Mouse (Mus musculus): ENCODE data around the gene Sh3bgr. TPM values are rescaled to one million over a fixed set of nuclear protein-coding genes. Genes with fewer than 3 reads are reported as not detected.

Sh3bgr gene
- 1.0 and 2.1 TPM in 2 replicates for polyA plus RNA-seq (2015; fragmentation: Nextera tagmentation; extraction: Ambion mirVana)

- H3K27me3 ChIP-seq (replicated peaks; ENCODE audit: control insufficient read depth, insufficient read depth, low read length) = no peaks in the 10 kb centered on the region
- peak; percentile 61 for ATAC-seq
- no peaks in the 10 kb centered on the region for H3K9me3 ChIP-seq (ENCODE audit: control insufficient read depth, low read length)
- 0 out of 2 replicates have a peak within 1 kb of the TSS, but pooled peaks have one; percentile 3 for H3K4me3 ChIP-seq (replicated peaks; ENCODE audit: low read length)
- WGBS = 10% methylated on average over 20 of the region's 20 CpGs
- peak within 1 kb of the TSS; percentile 44 for H3K4me2 ChIP-seq (ENCODE audit: low read length)
- peaks cover 5% of the 10 kb centered on the region for H3K4me1 ChIP-seq (replicated peaks; ENCODE audit: control insufficient read depth, insufficient read depth, low read length)
- H3K9ac ChIP-seq (replicated peaks; ENCODE audit: low read depth, low read length) = 0 out of 2 replicates have a peak within 1 kb of the TSS, but pooled peaks have one; percentile 3
- no peak within 1 kb of the TSS for H3K27ac ChIP-seq (ENCODE audit: low read length)
- no peaks in the 10 kb centered on the region for H3K36me3 ChIP-seq (ENCODE audit: control insufficient read depth, insufficient read depth)
These were observed at the start of gene Sh3bgr for GRCm38 (mm10) chr16:96199913-96200701. TSS of gene Sh3bgr (plus strand) at chr16:96200450.

GRCm38 (mm10) chr16:96150995-96151394, 49.3 kb upstream of the Sh3bgr start:
- Histone ChIP-seq H3K4me3 (replicated peaks; ENCODE audit: low read length) (no peak overlapping the region), H3K36me3 (ENCODE audit: control insufficient read depth, insufficient read depth) (peaks cover 4% of the 10 kb centered on the region; the same call in 1 of the 2 replicates), H3K9ac (replicated peaks; ENCODE audit: low read depth, low read length) (no peak overlapping the region), H3K27ac (ENCODE audit: low read length) (no peak overlapping the region), H3K9me3 (ENCODE audit: control insufficient read depth, low read length) (no peaks in the 10 kb centered on the region), H3K4me2 (ENCODE audit: low read length) (no peak overlapping the region), H3K27me3 (replicated peaks; ENCODE audit: control insufficient read depth, insufficient read depth, low read length) (no peaks in the 10 kb centered on the region), H3K4me1 (replicated peaks; ENCODE audit: control insufficient read depth, insufficient read depth, low read length) (peaks cover 8% of the 10 kb centered on the region)
- no peak for ATAC-seq
- WGBS = 72% methylated on average over 4 of the region's 4 CpGs

- WGBS = 24% methylated on average over 9 of the region's 9 CpGs
- no peaks in the 10 kb centered on the region for H3K27me3 ChIP-seq (replicated peaks; ENCODE audit: control insufficient read depth, insufficient read depth, low read length)
- H3K4me1 ChIP-seq (replicated peaks; ENCODE audit: control insufficient read depth, insufficient read depth, low read length) = peaks cover 3% of the 10 kb centered on the region
- H3K27ac ChIP-seq (ENCODE audit: low read length) = no peak overlapping the region
- ATAC-seq = peak; percentile 51; the same call in 1 of the 2 replicates
- H3K9me3 ChIP-seq (ENCODE audit: control insufficient read depth, low read length) = no peaks in the 10 kb centered on the region
- H3K4me3 ChIP-seq (replicated peaks; ENCODE audit: low read length) = no peak overlapping the region
- H3K36me3 ChIP-seq (ENCODE audit: control insufficient read depth, insufficient read depth) = peaks cover 4% of the 10 kb centered on the region; the same call in 1 of the 2 replicates
- H3K9ac ChIP-seq (replicated peaks; ENCODE audit: low read depth, low read length) = no peak overlapping the region
- H3K4me2 ChIP-seq (ENCODE audit: low read length) = no peak overlapping the region
These were observed 48.7 kb upstream of the Sh3bgr start for GRCm38 (mm10) chr16:96151551-96151950.

GRCm38 (mm10) chr16:96154476-96154875, 45.8 kb upstream of the Sh3bgr start:
- peaks cover 10% of the 10 kb centered on the region for H3K4me1 ChIP-seq (replicated peaks; ENCODE audit: control insufficient read depth, insufficient read depth, low read length)
- 94% methylated on average over 2 of the region's 2 CpGs for WGBS
- no peaks in the 10 kb centered on the region for H3K27me3 ChIP-seq (replicated peaks; ENCODE audit: control insufficient read depth, insufficient read depth, low read length)
- ATAC-seq = no peak
- H3K36me3 ChIP-seq (ENCODE audit: control insufficient read depth, insufficient read depth) = peaks cover 4% of the 10 kb centered on the region; the same call in 1 of the 2 replicates
- H3K9ac ChIP-seq (replicated peaks; ENCODE audit: low read depth, low read length) = no peak overlapping the region
- H3K27ac ChIP-seq (ENCODE audit: low read length) = no peak overlapping the region
- H3K4me3 ChIP-seq (replicated peaks; ENCODE audit: low read length) = no peak overlapping the region
- H3K4me2 ChIP-seq (ENCODE audit: low read length) = no peak overlapping the region
- H3K9me3 ChIP-seq (ENCODE audit: control insufficient read depth, low read length) = no peaks in the 10 kb centered on the region

GRCm38 (mm10) chr16:96156019-96156418, 44.2 kb upstream of the Sh3bgr start:
- no peaks in the 10 kb centered on the region for H3K27me3 ChIP-seq (replicated peaks; ENCODE audit: control insufficient read depth, insufficient read depth, low read length)
- no peak overlapping the region for H3K9ac ChIP-seq (replicated peaks; ENCODE audit: low read depth, low read length)
- ATAC-seq = no peak
- WGBS = 73% methylated on average over 8 of the region's 8 CpGs
- H3K4me3 ChIP-seq (replicated peaks; ENCODE audit: low read length) = no peak overlapping the region
- no peaks in the 10 kb centered on the region for H3K9me3 ChIP-seq (ENCODE audit: control insufficient read depth, low read length)
- no peak overlapping the region for H3K27ac ChIP-seq (ENCODE audit: low read length)
- H3K36me3 ChIP-seq (ENCODE audit: control insufficient read depth, insufficient read depth) = peaks cover 4% of the 10 kb centered on the region; the same call in 1 of the 2 replicates
- H3K4me1 ChIP-seq (replicated peaks; ENCODE audit: control insufficient read depth, insufficient read depth, low read length) = peaks cover 14% of the 10 kb centered on the region
- no peak overlapping the region for H3K4me2 ChIP-seq (ENCODE audit: low read length)

- Histone ChIP-seq H3K9me3 (ENCODE audit: control insufficient read depth, low read length) (no peaks in the 10 kb centered on the region), H3K27me3 (replicated peaks; ENCODE audit: control insufficient read depth, insufficient read depth, low read length) (no peaks in the 10 kb centered on the region), H3K9ac (replicated peaks; ENCODE audit: low read depth, low read length) (no peak overlapping the region), H3K4me1 (replicated peaks; ENCODE audit: control insufficient read depth, insufficient read depth, low read length) (peaks cover 14% of the 10 kb centered on the region), H3K4me2 (ENCODE audit: low read length) (no peak overlapping the region), H3K4me3 (replicated peaks; ENCODE audit: low read length) (no peak overlapping the region), H3K27ac (ENCODE audit: low read length) (no peak overlapping the region), H3K36me3 (ENCODE audit: control insufficient read depth, insufficient read depth) (peaks cover 4% of the 10 kb centered on the region; the same call in 1 of the 2 replicates)
- no peak for ATAC-seq
- 88% methylated on average over 11 of the region's 11 CpGs for WGBS
These were observed 43.1 kb upstream of the Sh3bgr start for GRCm38 (mm10) chr16:96157171-96157570.

GRCm38 (mm10) chr16:96158511-96159080, 41.7 kb upstream of the Sh3bgr start:
- H3K27me3 ChIP-seq (replicated peaks; ENCODE audit: control insufficient read depth, insufficient read depth, low read length) = no peaks in the 10 kb centered on the region
- 58% methylated on average over 12 of the region's 12 CpGs for WGBS
- H3K4me3 ChIP-seq (replicated peaks; ENCODE audit: low read length) = peak overlapping the region; percentile 55
- peaks cover 14% of the 10 kb centered on the region for H3K4me1 ChIP-seq (replicated peaks; ENCODE audit: control insufficient read depth, insufficient read depth, low read length)
- no peak for ATAC-seq
- H3K9me3 ChIP-seq (ENCODE audit: control insufficient read depth, low read length) = no peaks in the 10 kb centered on the region
- no peak overlapping the region; the same call in 1 of the 2 replicates for H3K27ac ChIP-seq (ENCODE audit: low read length)
- peak overlapping the region; percentile 96 for H3K4me2 ChIP-seq (ENCODE audit: low read length)
- peak overlapping the region; percentile 90 for H3K9ac ChIP-seq (replicated peaks; ENCODE audit: low read depth, low read length)
- H3K36me3 ChIP-seq (ENCODE audit: control insufficient read depth, insufficient read depth) = no peaks in the 10 kb centered on the region; the same call in 1 of the 2 replicates

GRCm38 (mm10) chr16:96159091-96159731, 41.0 kb upstream of the Sh3bgr start:
- H3K27me3 ChIP-seq (replicated peaks; ENCODE audit: control insufficient read depth, insufficient read depth, low read length) = no peaks in the 10 kb centered on the region
- under 1% methylated on average over 67 of the region's 67 CpGs for WGBS
- no peaks in the 10 kb centered on the region; the same call in 1 of the 2 replicates for H3K36me3 ChIP-seq (ENCODE audit: control insufficient read depth, insufficient read depth)
- peaks cover 14% of the 10 kb centered on the region for H3K4me1 ChIP-seq (replicated peaks; ENCODE audit: control insufficient read depth, insufficient read depth, low read length)
- peak overlapping the region; percentile 55 for H3K4me3 ChIP-seq (replicated peaks; ENCODE audit: low read length)
- peak overlapping the region; percentile 96 for H3K4me2 ChIP-seq (ENCODE audit: low read length)
- no peaks in the 10 kb centered on the region for H3K9me3 ChIP-seq (ENCODE audit: control insufficient read depth, low read length)
- peak; percentile 80 for ATAC-seq
- H3K9ac ChIP-seq (replicated peaks; ENCODE audit: low read depth, low read length) = peak overlapping the region; percentile 90
- H3K27ac ChIP-seq (ENCODE audit: low read length) = peak overlapping the region; percentile 58

Data from forebrain, embryonic 16.5 days (tissue).